ENCODE assay signal across 9 mouse cellular contexts in the genomic region with DNA sequence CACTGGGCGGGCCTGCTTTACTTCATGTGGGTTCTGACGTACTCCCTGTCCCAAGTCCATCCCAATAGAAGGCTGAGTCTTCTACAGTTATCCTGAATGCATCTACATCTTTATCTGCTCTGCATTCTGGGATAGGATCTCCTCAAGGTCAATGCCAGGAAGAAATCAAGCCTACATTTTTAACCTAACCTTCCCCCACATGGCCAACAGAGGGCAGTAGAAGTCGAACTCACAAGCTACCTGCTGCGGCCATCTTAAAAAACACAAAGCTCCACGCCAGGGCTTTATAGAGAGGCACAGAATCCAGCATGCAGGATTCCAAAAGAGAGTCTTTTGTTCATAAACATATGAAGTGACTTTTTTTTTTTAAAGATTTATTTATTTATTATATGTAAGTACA. TPM values are rescaled to one million over a fixed set of nuclear protein-coding genes. Genes with fewer than 3 reads are reported as not detected.
A peak's percentile ranks its signal among the peaks of the same experiment; 100 is the strongest.
DNase-seq lines count a peak whose midpoint lies in the region; ATAC-seq and TF ChIP-seq lines count a peak whose summit lies in the region.
"Had no signal": no experiment of that assay in that cellular context is flagged by ENCODE, and none has a peak within 500 bp of the region (broad histone marks: within the 10 kb centered on the region; RNA-seq: fewer than 3 reads in every experiment).

No protein-coding gene starts in this region.

- 74% methylated on average over 5 of the region's 5 CpGs for WGBS in forebrain, postnatal 0 days
- WGBS in forebrain, embryonic 14.5 days: 79% methylated on average over 5 of the region's 5 CpGs

- no peak for DNase-seq in forebrain, postnatal 0 days
- no peak for DNase-seq in forebrain, embryonic 14.5 days (ENCODE audit: low spot score)
- DNase-seq in A20 (ENCODE audit: low read depth, low spot score): peak; percentile 66
- DNase-seq in adipocyte (ENCODE audit: low spot score): peak; percentile 40
- DNase-seq in lung, postnatal 10 days: peak; percentile 44
- DNase-seq in gastrocnemius, postnatal 10 days: no peak
- no peak for DNase-seq in cerebellum, adult 11-12 months
- DNase-seq in cerebellum, adult 8-10 months: no peak

- H3K4me2 ChIP-seq in forebrain, postnatal 0 days (ENCODE audit: low read depth): no peak overlapping the region
- no peak overlapping the region for H3K4me2 ChIP-seq in forebrain, embryonic 14.5 days (ENCODE audit: low read length)
- H3K4me2 ChIP-seq: limb, embryonic 12.5 days had no signal

- no peak for ATAC-seq in forebrain, postnatal 0 days
- no peak for ATAC-seq in forebrain, embryonic 14.5 days

- no peak overlapping the region for H3K27ac ChIP-seq in forebrain, postnatal 0 days (ENCODE audit: low read depth, low read length)
- no peak overlapping the region for H3K27ac ChIP-seq in forebrain, embryonic 14.5 days (ENCODE audit: low read depth, low read length)
- H3K27ac ChIP-seq: limb, embryonic 12.5 days had no signal

- TF ChIP-seq CTCF in forebrain, postnatal 0 days (IDR thresholded peaks at IDR 0.05; ENCODE audit: low read depth): peak; percentile 40; the same call in 1 of the 2 replicates

- no peaks in the 10 kb centered on the region for H3K4me1 ChIP-seq in forebrain, postnatal 0 days (ENCODE audit: insufficient read depth)
- H3K4me1 ChIP-seq in forebrain, embryonic 14.5 days (ENCODE audit: control insufficient read depth, insufficient read depth, low read length): no peaks in the 10 kb centered on the region
- H3K4me1 ChIP-seq: limb, embryonic 12.5 days had no signal

- H3K9me3 ChIP-seq in forebrain, postnatal 0 days (ENCODE audit: low read length): no peaks in the 10 kb centered on the region
- 0 out of 2 replicates have a peak, but pooled peaks cover 3% of the 10 kb centered on the region for H3K9me3 ChIP-seq in forebrain, embryonic 14.5 days (replicated peaks; ENCODE audit: control insufficient read depth, low read length)
- H3K9me3 ChIP-seq: limb, embryonic 12.5 days had no signal

- no peaks in the 10 kb centered on the region for H3K36me3 ChIP-seq in forebrain, postnatal 0 days (ENCODE audit: insufficient read depth)
- H3K36me3 ChIP-seq in forebrain, embryonic 14.5 days (ENCODE audit: control insufficient read depth, insufficient read depth, low read length): no peaks in the 10 kb centered on the region
- H3K36me3 ChIP-seq: limb, embryonic 12.5 days had no signal

- H3K4me3 ChIP-seq in forebrain, postnatal 0 days (ENCODE audit: low read depth, low read length): no peak overlapping the region
- H3K4me3 ChIP-seq in forebrain, embryonic 14.5 days (ENCODE audit: low read depth, low read length): no peak overlapping the region
- H3K4me3 ChIP-seq: limb, embryonic 12.5 days had no signal

- no peaks in the 10 kb centered on the region for H3K27me3 ChIP-seq in forebrain, postnatal 0 days (ENCODE audit: insufficient read depth, low read length)
- H3K27me3 ChIP-seq in forebrain, embryonic 14.5 days (replicated peaks; ENCODE audit: control insufficient read depth, insufficient read depth, low read length): no peaks in the 10 kb centered on the region
- H3K27me3 ChIP-seq: limb, embryonic 12.5 days had no signal

- H3K9ac ChIP-seq in forebrain, postnatal 0 days: no peak overlapping the region
- H3K9ac ChIP-seq in forebrain, embryonic 14.5 days (ENCODE audit: low read length): no peak overlapping the region
- H3K9ac ChIP-seq: limb, embryonic 12.5 days had no signal

RNA-seq across cellular contexts. Expression of a gene that starts 25.1 kb away (rescaled TPM):
- 0.23 TPM in 1 of 2 replicates, not detected in the other for total RNA-seq in forebrain, postnatal 0 days (2014; rRNA removed)
- polyA plus RNA-seq in forebrain, postnatal 0 days (2015; fragmentation: Nextera tagmentation; extraction: Ambion mirVana): not detected in 2 replicates
- polyA plus RNA-seq in forebrain, embryonic 14.5 days (2014; fragmentation: Nextera tagmentation; extraction: Ambion mirVana): not detected in 2 replicates
- total RNA-seq in gastrocnemius, postnatal 10 days (2021): not detected
- polyA plus RNA-seq: limb, embryonic 12.5 days had no signal

RNA-seq across cellular contexts. Expression of a gene that starts 30.0 kb away (rescaled TPM):
- total RNA-seq in forebrain, postnatal 0 days (2014; rRNA removed): 35.0 and 39.6 TPM in 2 replicates
- polyA plus RNA-seq in forebrain, postnatal 0 days (2015; fragmentation: Nextera tagmentation; extraction: Ambion mirVana): 68.9 and 74.6 TPM in 2 replicates
- 59.4 and 66.3 TPM in 2 replicates for polyA plus RNA-seq in forebrain, embryonic 14.5 days (2014; fragmentation: Nextera tagmentation; extraction: Ambion mirVana)
- 1 to 10 TPM; 7.2 to 9.4 TPM for total RNA-seq in gastrocnemius, postnatal 10 days (2021)

RNA-seq across cellular contexts. Expression of a gene that starts 35.5 kb away (rescaled TPM):
- total RNA-seq in forebrain, postnatal 0 days (2014; rRNA removed): 75.2 and 84.6 TPM in 2 replicates
- 38.3 and 53.6 TPM in 2 replicates for polyA plus RNA-seq in forebrain, postnatal 0 days (2015; fragmentation: Nextera tagmentation; extraction: Ambion mirVana)
- polyA plus RNA-seq in forebrain, embryonic 14.5 days (2014; fragmentation: Nextera tagmentation; extraction: Ambion mirVana): 75.3 and 88.4 TPM in 2 replicates
- total RNA-seq in gastrocnemius, postnatal 10 days (2021): 10 to 100 TPM; 22.7 to 29.6 TPM

Comparison
In these comparisons a context has a peak if more than half of its experiments do, and no peak if none do; other contexts are left out.
1. DNase-seq: peak in A20 (single experiment), adipocyte (single experiment) and lung, postnatal 10 days (single experiment); none in forebrain, postnatal 0 days (single experiment), forebrain, embryonic 14.5 days (single experiment), gastrocnemius, postnatal 10 days (single experiment), cerebellum, adult 11-12 months (single experiment) and cerebellum, adult 8-10 months (single experiment).